Mouse (Mus musculus) liver, postnatal 0 days (tissue): ENCODE results near the gene Cuta. TPM values are rescaled to one million over a fixed set of nuclear protein-coding genes. Genes with fewer than 3 reads are reported as not detected.

Experiments
- ATAC-seq: fragments of 200-750 bp; cut with Nextera tagmentation; 2 replicates; pipeline ENCODE4 v1.8.0; 2017; ENCODE audit warnings: mild to moderate bottlenecking, moderate library complexity
- DNase-seq: peaks from one replicate; pipeline ENCODE4 v3.0.0-alpha.2; 2016
- H3K27ac ChIP-seq: fragments of 300-500 bp; sonication (generic); 2 replicates; pipeline ENCODE4 v1.5.1; 2014; ENCODE audit warnings: antibody characterized with exemption, moderate library complexity, mild to moderate bottlenecking, low read depth
- H3K27me3 ChIP-seq: fragments of 300-500 bp; sonication (generic); 2 replicates; pipeline ENCODE4 v1.6.1; 2014; ENCODE audit warnings: low read length, control low read depth, mixed read lengths; ENCODE audit not compliant: insufficient read depth
- H3K36me3 ChIP-seq: fragments of 300-500 bp; sonication (generic); replicated peaks from 2 replicates; pipeline ENCODE4 v1.6.1; 2014; ENCODE audit warnings: mild to moderate bottlenecking, control low read depth, low read length, moderate library complexity, mixed read lengths; ENCODE audit not compliant: insufficient read depth
- H3K4me1 ChIP-seq: fragments of 300-500 bp; sonication (generic); 2 replicates; pipeline ENCODE4 v1.6.1; 2014; ENCODE audit warnings: antibody characterized with exemption, mild to moderate bottlenecking, control low read depth; ENCODE audit not compliant: insufficient read depth
- H3K4me2 ChIP-seq: fragments of 300-500 bp; sonication (generic); 2 replicates; pipeline ENCODE4 v1.6.1; 2014; ENCODE audit warnings: low read depth, mild to moderate bottlenecking, low read length, moderate library complexity, mixed read lengths
- H3K4me3 ChIP-seq: fragments of 300-500 bp; sonication (generic); 2 replicates; pipeline ENCODE4 v1.5.1; 2014; ENCODE audit warnings: low read depth, low read length
- H3K9ac ChIP-seq: fragments of 300-500 bp; sonication (generic); replicated peaks from 2 replicates; pipeline ENCODE4 v1.6.1; 2014; ENCODE audit warnings: mild to moderate bottlenecking, moderate library complexity
- H3K9me3 ChIP-seq: fragments of 300-500 bp; sonication (generic); 2 replicates; pipeline ENCODE4 v1.6.1; 2016; ENCODE audit warnings: mild to moderate bottlenecking, control low read depth, low read length, mixed read lengths
- CTCF ChIP-seq: sonication (generic); IDR thresholded peaks from 2 replicates; pipeline ENCODE4 v1.5.1; 2016; ENCODE audit warnings: antibody characterized with exemption, low read depth
- EP300 ChIP-seq: IDR thresholded peaks from 2 replicates; pipeline ENCODE4 v1.6.1; 2016; ENCODE audit warnings: antibody characterized with exemption, low read depth, mild to moderate bottlenecking
- WGBS: fragments of 180-500 bp; shearing (Covaris S2); extraction: QIAGEN DNeasy Blood & Tissue Kit; methylation state at CpG from one replicate; pipeline ENCODE4 v1.1.7; 2014; ENCODE audit not compliant: insufficient replicate concordance; 5-methylcytosine and 5-hydroxymethylcytosine counted together
- microRNA-seq: library from miRNA; unstranded; fragments of <30 nt; microRNA quantifications from one replicate; pipeline ENCODE4, GENCODE M21; 2016
- polyA plus RNA-seq: library from polyadenylated mRNA; unstranded; fragments of >200 nt; fragmentation: Nextera tagmentation; extraction: Ambion mirVana; gene quantifications from 2 replicates; pipeline ENCODE4 v1.2.1, GENCODE M21; 2015

Cuta gene
- polyA plus RNA-seq, 1 experiment from 2014 or later: 83.4 TPM

DNA sequence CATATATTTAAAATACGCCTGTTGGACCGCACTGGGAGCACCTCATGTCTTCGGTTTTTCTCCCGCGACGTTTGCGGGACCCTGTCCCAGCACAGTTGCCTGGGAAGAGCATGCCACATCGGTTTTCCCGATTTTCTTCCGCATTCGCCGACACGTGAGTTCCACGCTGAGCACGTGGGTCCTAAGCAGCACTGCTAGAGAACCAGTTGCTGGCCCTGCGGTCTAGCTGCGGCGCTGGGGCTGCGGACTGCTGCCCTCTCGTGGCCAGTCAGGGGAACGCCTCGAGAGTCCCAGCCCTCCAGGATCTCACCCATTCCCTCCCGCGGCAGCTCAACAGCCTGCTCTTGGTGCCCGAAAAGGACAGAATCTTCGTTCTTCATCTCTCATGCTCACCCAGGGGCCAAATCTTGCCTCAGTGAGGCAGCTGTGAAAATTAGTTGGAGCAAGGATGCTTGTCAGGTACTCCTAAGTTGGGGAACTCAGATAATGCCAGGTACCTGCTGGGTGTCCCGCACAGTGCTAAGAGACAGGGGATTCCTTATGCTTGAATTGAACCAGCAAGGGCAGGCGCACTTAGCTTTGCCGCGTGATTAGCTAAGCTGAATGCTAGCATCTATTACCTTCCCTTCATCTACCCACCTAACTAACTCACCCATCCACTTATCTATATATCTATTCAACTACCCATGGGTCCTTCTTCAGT is 53.2 kb downstream of the Cuta start:
- no peak overlapping the region for H3K27ac ChIP-seq
- peak overlapping the region; percentile 79 for H3K4me2 ChIP-seq
- no peaks in the 10 kb centered on the region for H3K36me3 ChIP-seq
- TF ChIP-seq EP300 (no peak), CTCF (peak; percentile 100)
- WGBS: 8% methylated on average over 30 of the region's 30 CpGs
- no peaks in the 10 kb centered on the region for H3K27me3 ChIP-seq
- peak overlapping the region; percentile 44 for H3K4me3 ChIP-seq
- H3K9me3 ChIP-seq: no peaks in the 10 kb centered on the region
- H3K9ac ChIP-seq: peak overlapping the region; percentile 23; the same call in 1 of the 2 replicates
- ATAC-seq (peak; percentile 82), DNase-seq (peak; percentile 87)
- peaks cover 18% of the 10 kb centered on the region for H3K4me1 ChIP-seq

DNA sequence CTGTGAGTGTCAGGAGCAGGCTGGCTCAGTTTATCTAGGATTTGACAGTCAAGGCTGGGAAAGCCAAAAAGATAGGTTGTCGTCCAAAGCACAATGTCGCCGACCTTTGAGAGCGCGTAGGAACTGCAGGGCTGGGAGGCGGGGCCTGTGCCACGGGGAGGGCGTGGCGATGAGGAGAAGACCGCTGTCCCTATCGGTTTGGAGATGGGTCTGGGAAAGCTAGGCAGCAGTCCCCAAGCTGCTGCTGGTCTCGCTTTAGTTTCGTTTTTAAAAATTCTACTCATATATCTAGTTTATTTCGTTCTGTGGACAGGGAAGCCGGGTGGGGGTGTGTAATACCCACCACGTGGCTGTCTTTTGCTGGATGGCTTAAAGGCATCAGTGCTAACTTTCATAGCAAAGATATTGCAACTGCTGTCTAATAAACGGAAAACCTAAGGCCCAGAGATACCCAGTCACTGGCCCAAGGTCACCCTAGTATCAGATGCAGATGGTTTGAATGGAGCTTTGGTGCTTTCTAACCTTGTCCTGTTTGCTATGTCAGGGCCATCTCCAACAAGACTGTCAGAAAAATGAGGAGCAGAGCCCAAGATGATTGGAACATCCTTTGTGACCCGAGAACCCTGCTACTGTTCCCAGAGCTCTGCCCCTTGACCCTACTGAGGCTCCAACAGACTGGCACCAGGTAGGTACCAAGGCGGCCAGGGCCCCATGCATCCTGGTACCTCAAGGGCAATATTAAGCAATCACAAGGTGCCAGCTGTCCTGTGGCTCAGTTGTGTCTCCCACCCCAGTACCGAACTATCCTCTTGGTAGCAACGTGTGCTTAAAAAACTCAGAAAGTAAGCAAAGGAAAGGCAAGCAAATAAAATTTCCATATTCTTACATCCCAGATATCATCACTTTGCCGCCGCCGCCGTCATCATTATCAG is 54.1 kb downstream of the Cuta start:
- 11% methylated on average over 25 of the region's 25 CpGs for WGBS
- peak overlapping the region; percentile 23; the same call in 1 of the 2 replicates for H3K9ac ChIP-seq
- peak; percentile 89 for DNase-seq
- TF ChIP-seq EP300 (no peak), CTCF (peak; percentile 77)
- H3K36me3 ChIP-seq: no peaks in the 10 kb centered on the region
- H3K4me2 ChIP-seq: peak overlapping the region; percentile 79
- peaks cover 18% of the 10 kb centered on the region for H3K4me1 ChIP-seq
- peak overlapping the region; percentile 44 for H3K4me3 ChIP-seq
- peak overlapping the region; percentile 12; the same call in 1 of the 2 replicates for H3K27ac ChIP-seq
- no peaks in the 10 kb centered on the region for H3K27me3 ChIP-seq
- no peaks in the 10 kb centered on the region for H3K9me3 ChIP-seq
- ATAC-seq: peak; percentile 76

Small RNA genes lying within 50 kb of the gene (microRNA-seq; reads per million reads assigned to microRNA genes)
- gene Gm27775 (not detected), gene Mir3083 (not detected), gene Mir6968 (not detected)

Other genes with a start within 250 kb of the Cuta start
- gene Crebrf, start 223.9 kb downstream of the Cuta start, polyA plus RNA-seq: 5.8 and 7.5 TPM in 2 replicates
- 18.6 and 19.7 TPM in 2 replicates for gene Bnip1, start 158.5 kb downstream of the Cuta start, polyA plus RNA-seq
- not detected in 2 replicates for gene Nkx2-5, start 94.6 kb downstream of the Cuta start, polyA plus RNA-seq
- gene Kifc5b, start 22.5 kb downstream of the Cuta start, polyA plus RNA-seq: 1.6 and 2.7 TPM in 2 replicates
- 2.5 and 2.7 TPM in 2 replicates for gene Phf1, start 6.5 kb downstream of the Cuta start, polyA plus RNA-seq
- gene Syngap1, start 1.7 kb upstream of the Cuta start, polyA plus RNA-seq: 0.19 and 0.33 TPM in 2 replicates
- 3.3 and 4.4 TPM in 2 replicates for gene Zbtb9, start 33.6 kb upstream of the Cuta start, polyA plus RNA-seq
- gene Bak1, start 89.4 kb upstream of the Cuta start, polyA plus RNA-seq: 2.7 and 2.9 TPM in 2 replicates
- 0.36 and 0.45 TPM in 2 replicates for gene Itpr3, start 117.7 kb upstream of the Cuta start, polyA plus RNA-seq
- gene Uqcc2, start 194.3 kb upstream of the Cuta start, polyA plus RNA-seq: 101 and 107 TPM in 2 replicates
- 0.06 and 0.34 TPM in 2 replicates for gene Ip6k3, start 228.2 kb upstream of the Cuta start, polyA plus RNA-seq